Mouse (Mus musculus) olfactory bulb, adult 2 months (tissue): Measurements from ENCODE around the gene Rps6ka5. TPM values are rescaled to one million over a fixed set of nuclear protein-coding genes. Genes with fewer than 3 reads are reported as not detected.
A peak's percentile ranks its signal among the peaks of the same experiment; 100 is the strongest.

Source experiments
- H3K27ac ChIP-seq: fragments of 200-500 bp; 2 replicates; pipeline ENCODE4 v1.5.1; 2012; ENCODE audit warnings: low read depth, low read length; ENCODE audit not compliant: insufficient read depth
- H3K4me1 ChIP-seq: fragments of 200-500 bp; 2 replicates; pipeline ENCODE4 v1.6.1; 2012; ENCODE audit warnings: low read length; ENCODE audit not compliant: control insufficient read depth, insufficient read depth
- H3K4me3 ChIP-seq: fragments of 200-500 bp; 2 replicates; pipeline ENCODE4 v1.5.1; 2012; ENCODE audit warnings: mild to moderate bottlenecking, low read depth, low read length, moderate library complexity; ENCODE audit not compliant: insufficient read depth
- CTCF ChIP-seq: fragments of 200-500 bp; IDR thresholded peaks from 2 replicates; pipeline ENCODE4 v1.5.1; 2012; ENCODE audit warnings: low read depth, mild to moderate bottlenecking, low read length, moderate library complexity; ENCODE audit not compliant: insufficient read depth
- POLR2A ChIP-seq: fragments of 200-500 bp; IDR thresholded peaks from 2 replicates; pipeline ENCODE4 v1.6.1; 2012; ENCODE audit warnings: mild to moderate bottlenecking, low read depth, low read length, moderate library complexity; ENCODE audit not compliant: insufficient read depth
- WGBS: fragments of 180-500 bp; shearing (Covaris S2); methylation state at CpG from one replicate; pipeline ENCODE4 v1.1.7; 2018; 5-methylcytosine and 5-hydroxymethylcytosine counted together
- polyA plus RNA-seq: library from polyadenylated mRNA; stranded (reverse); fragments of >200 nt; gene quantifications from 2 replicates; pipeline ENCODE4 v1.2.4, GENCODE M21; 2012; ENCODE audit warnings: low replicate concordance; ENCODE audit not compliant: missing spikeins, insufficient read depth, insufficient read length

Rps6ka5 gene
- polyA plus RNA-seq, 1 experiment, result not detected

GRCm38 (mm10) chr12:100728646-100729485, 2.1 kb upstream of the Rps6ka5 start:
- Histone ChIP-seq H3K27ac (no peak overlapping the region), H3K4me3 (no peak overlapping the region), H3K4me1 (no peaks in the 10 kb centered on the region)
- WGBS, result 72% methylated on average over 14 of the region's 14 CpGs
- no peak for TF ChIP-seq POLR2A
- no peak for TF ChIP-seq CTCF

GRCm38 (mm10) chr12:100727891-100728290, 1.1 kb upstream of the Rps6ka5 start:
- 56% methylated on average over 7 of the region's 7 CpGs for WGBS

GRCm38 (mm10) chr12:100725458-100725786, 1.4 kb downstream of the Rps6ka5 start:
- H3K4me3 ChIP-seq, result peak overlapping the region; percentile 44
- no peaks in the 10 kb centered on the region for H3K4me1 ChIP-seq
- WGBS, result 2% methylated on average over 17 of the region's 17 CpGs
- H3K27ac ChIP-seq, result no peak overlapping the region
- no peak for TF ChIP-seq CTCF
- no peak for TF ChIP-seq POLR2A

More at GRCm38 (mm10) chr12:100727891-100728290, 1.1 kb upstream of the Rps6ka5 start:
- Histone ChIP-seq H3K4me3 (no peak overlapping the region), H3K4me1 (no peaks in the 10 kb centered on the region), H3K27ac (no peak overlapping the region)
- TF ChIP-seq CTCF (no peak), POLR2A (no peak)

GRCm38 (mm10) chr12:100724606-100725457, 2.0 kb downstream of the Rps6ka5 start:
- under 1% methylated on average over 84 of the region's 85 CpGs for WGBS

GRCm38 (mm10) chr12:100724182-100724581, 2.6 kb downstream of the Rps6ka5 start:
- peak overlapping the region; percentile 69 for H3K4me3 ChIP-seq
- H3K4me1 ChIP-seq, result no peaks in the 10 kb centered on the region
- under 1% methylated on average over 8 of the region's 8 CpGs for WGBS
- no peak overlapping the region for H3K27ac ChIP-seq
- no peak for TF ChIP-seq POLR2A
- TF ChIP-seq CTCF, result no peak

More at GRCm38 (mm10) chr12:100724606-100725457, 2.0 kb downstream of the Rps6ka5 start:
- Histone ChIP-seq H3K4me1 (no peaks in the 10 kb centered on the region), H3K27ac (peak overlapping the region; percentile 65; the same call in 1 of the 2 replicates), H3K4me3 (peak overlapping the region; percentile 69)
- TF ChIP-seq POLR2A (peak; percentile 84), CTCF (no peak)

GRCm38 (mm10) chr12:100720801-100721200, 6.0 kb downstream of the Rps6ka5 start:
- WGBS, result 57% methylated on average over 3 of the region's 3 CpGs
- TF ChIP-seq CTCF (no peak), POLR2A (no peak)
- Histone ChIP-seq H3K4me1 (no peaks in the 10 kb centered on the region), H3K4me3 (no peak overlapping the region), H3K27ac (no peak overlapping the region)

GRCm38 (mm10) chr12:100717446-100717845, 9.3 kb downstream of the Rps6ka5 start:
- no peak overlapping the region for H3K27ac ChIP-seq
- H3K4me1 ChIP-seq, result no peaks in the 10 kb centered on the region
- no peak for TF ChIP-seq POLR2A
- TF ChIP-seq CTCF, result no peak
- no peak overlapping the region for H3K4me3 ChIP-seq

- Histone ChIP-seq H3K4me1 (no peaks in the 10 kb centered on the region), H3K4me3 (no peak overlapping the region), H3K27ac (no peak overlapping the region)
- TF ChIP-seq POLR2A (no peak), CTCF (no peak)
- 53% methylated on average over 4 of the region's 4 CpGs for WGBS
Measured at GRCm38 (mm10) chr12:100716969-100717368, 9.8 kb downstream of the Rps6ka5 start.

GRCm38 (mm10) chr12:100711819-100712218, 15.0 kb downstream of the Rps6ka5 start:
- WGBS, result 76% methylated on average over 5 of the region's 5 CpGs
- Histone ChIP-seq H3K27ac (no peak overlapping the region), H3K4me1 (no peaks in the 10 kb centered on the region), H3K4me3 (no peak overlapping the region)
- no peak for TF ChIP-seq POLR2A
- TF ChIP-seq CTCF, result no peak
